Mouse (Mus musculus): ENCODE results near the gene Banp. TPM values are rescaled to one million over a fixed set of nuclear protein-coding genes. Genes with fewer than 3 reads are reported as not detected.

Gene Banp
- total RNA-seq, 4 experiments from 2014 or later: 25.1 to 66.1 (median 45.2) TPM

GRCm38 (mm10) chr8:121950749-121951655 lies 1.5 kb downstream of the Banp start:
- DNase-seq (ENCODE audit: low spot score in 2 of 2): peak in 1 of 2 experiments; percentile 60

GRCm38 (mm10) chr8:121951656-121952009 lies 2.1 kb downstream of the Banp start:
- DNase-seq (ENCODE audit: low spot score in 2 of 2): no peak

- no peak for DNase-seq (ENCODE audit: low spot score in 2 of 2)
Measured at GRCm38 (mm10) chr8:121952122-121952521, 2.6 kb downstream of the Banp start.

GRCm38 (mm10) chr8:121952800-121953199 lies 3.2 kb downstream of the Banp start:
- DNase-seq (ENCODE audit: low spot score in 2 of 2): no peak

- no peak for DNase-seq (ENCODE audit: low spot score in 2 of 2)
Measured at GRCm38 (mm10) chr8:121953821-121954545, 4.4 kb downstream of the Banp start.

GRCm38 (mm10) chr8:121954981-121955555 lies 5.5 kb downstream of the Banp start:
- DNase-seq (ENCODE audit: low spot score in 2 of 2): no peak

GRCm38 (mm10) chr8:121955825-121956500 lies 6.4 kb downstream of the Banp start:
- DNase-seq (ENCODE audit: low spot score in 2 of 2): no peak

- no peak for DNase-seq (ENCODE audit: low spot score in 2 of 2)
Measured at GRCm38 (mm10) chr8:121958395-121958794, 8.8 kb downstream of the Banp start.

GRCm38 (mm10) chr8:121962892-121963291 lies 13.3 kb downstream of the Banp start:
- no peak for DNase-seq (ENCODE audit: low spot score in 2 of 2)

GRCm38 (mm10) chr8:121964716-121965512 lies 15.4 kb downstream of the Banp start:
- no peak for DNase-seq (ENCODE audit: low spot score in 2 of 2)

GRCm38 (mm10) chr8:121966110-121966509 lies 16.6 kb downstream of the Banp start:
- DNase-seq (ENCODE audit: low spot score in 2 of 2): no peak

GRCm38 (mm10) chr8:121966714-121967448 lies 17.3 kb downstream of the Banp start:
- DNase-seq (ENCODE audit: low spot score in 2 of 2): no peak

GRCm38 (mm10) chr8:121967977-121968376 lies 18.4 kb downstream of the Banp start:
- no peak for DNase-seq (ENCODE audit: low spot score in 2 of 2)

GRCm38 (mm10) chr8:121968542-121968941 lies 19.0 kb downstream of the Banp start:
- DNase-seq (ENCODE audit: low spot score in 2 of 2): no peak

- no peak for DNase-seq (ENCODE audit: low spot score in 2 of 2)
Measured at GRCm38 (mm10) chr8:121970225-121970624, 20.7 kb downstream of the Banp start.

- no peak for DNase-seq (ENCODE audit: low spot score in 2 of 2)
Measured at GRCm38 (mm10) chr8:121971488-121972058, 22.0 kb downstream of the Banp start.

GRCm38 (mm10) chr8:121973906-121974305 lies 24.4 kb downstream of the Banp start:
- DNase-seq (ENCODE audit: low spot score in 2 of 2): no peak

GRCm38 (mm10) chr8:121977819-121978590 lies 28.5 kb downstream of the Banp start:
- peak in 1 of 2 experiments; percentile 37 for DNase-seq (ENCODE audit: low spot score in 2 of 2)

GRCm38 (mm10) chr8:121978670-121979069 lies 29.1 kb downstream of the Banp start:
- DNase-seq (ENCODE audit: low spot score in 2 of 2): no peak

All from layer of hippocampus, adult 8-10 months (tissue).